Mouse (Mus musculus): ENCODE measurements around the gene Dph3.

Gene Dph3

DNA sequence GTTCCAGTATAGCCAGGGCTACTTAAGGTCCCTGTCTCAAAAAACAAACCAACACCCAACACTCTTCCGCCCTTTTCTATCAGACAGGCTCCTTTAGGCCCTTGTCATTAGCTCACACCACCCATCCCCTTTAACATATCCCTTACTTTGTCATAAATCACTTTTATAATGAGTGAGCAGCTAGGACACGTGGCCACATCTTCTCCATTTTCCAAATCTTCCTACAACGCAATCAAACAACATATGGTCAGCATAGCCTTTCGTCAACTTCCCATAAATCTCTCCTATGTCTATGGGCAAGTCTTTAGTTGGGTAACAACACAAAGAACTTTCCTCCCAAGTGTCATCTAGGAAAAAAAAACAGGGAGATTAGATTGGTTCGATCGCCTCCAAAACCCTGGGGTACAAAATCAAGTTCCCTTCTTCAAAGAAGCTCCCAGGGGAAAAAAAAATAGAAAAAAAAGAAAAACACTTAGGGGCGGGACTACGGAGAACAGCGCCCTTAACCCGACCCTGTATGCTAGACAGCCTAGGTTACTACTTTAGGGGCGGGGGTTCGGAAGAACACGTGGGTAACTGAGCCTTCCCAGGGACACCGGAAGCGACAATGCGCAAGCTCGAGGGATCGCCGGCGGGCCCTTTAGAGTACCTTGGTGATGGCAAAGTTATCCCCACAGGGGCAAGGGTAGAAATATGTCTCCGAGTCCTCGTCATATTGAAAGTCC, 606 bp downstream of the Dph3 start, which contains the start of gene Oxnad1:
Gene Oxnad1, plus strand, starts transcription at position 614 of the 725 bp plus-strand sequence.
- DNase-seq: no peak

DNA sequence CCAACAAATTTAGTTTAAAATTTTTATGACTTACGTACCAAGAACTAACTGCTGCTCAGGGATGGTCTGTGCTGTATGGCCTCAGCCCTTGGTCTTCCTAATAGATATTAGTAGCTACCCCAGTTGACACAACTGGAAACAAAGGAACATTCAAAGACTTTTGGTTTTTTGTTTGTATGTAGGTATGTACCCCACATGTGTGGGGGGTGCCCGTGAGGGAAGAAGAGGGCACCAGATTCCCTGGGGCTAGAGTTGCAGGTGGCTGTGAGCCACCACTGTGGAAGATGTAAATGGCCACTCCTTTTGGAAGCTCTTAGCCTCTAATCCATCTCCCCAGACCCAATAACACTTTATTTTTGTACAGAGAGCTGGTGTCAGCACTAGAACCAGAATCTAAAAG, 2.1 kb downstream of the Dph3 start:
- DNase-seq: no peak

DNA sequence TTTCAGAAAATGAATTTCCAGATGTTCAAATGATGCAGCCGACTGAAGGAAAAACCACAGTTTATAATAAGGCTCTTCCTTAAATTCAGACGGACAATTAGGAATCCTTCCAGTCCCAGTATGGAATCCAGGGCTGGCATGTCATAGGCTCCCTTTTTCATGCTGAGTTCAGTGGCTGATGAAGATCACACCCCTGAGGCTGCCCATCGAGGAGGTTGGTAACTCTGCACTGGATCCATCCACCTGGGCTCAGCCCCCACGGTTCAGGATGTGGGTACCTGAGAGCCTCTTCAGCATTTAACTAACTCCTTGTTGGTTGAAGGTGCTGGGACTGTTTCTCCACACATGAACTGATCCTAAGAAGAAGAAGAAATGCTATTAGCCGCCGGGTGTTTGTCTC, 2.6 kb downstream of the Dph3 start:
- DNase-seq: no peak

DNA sequence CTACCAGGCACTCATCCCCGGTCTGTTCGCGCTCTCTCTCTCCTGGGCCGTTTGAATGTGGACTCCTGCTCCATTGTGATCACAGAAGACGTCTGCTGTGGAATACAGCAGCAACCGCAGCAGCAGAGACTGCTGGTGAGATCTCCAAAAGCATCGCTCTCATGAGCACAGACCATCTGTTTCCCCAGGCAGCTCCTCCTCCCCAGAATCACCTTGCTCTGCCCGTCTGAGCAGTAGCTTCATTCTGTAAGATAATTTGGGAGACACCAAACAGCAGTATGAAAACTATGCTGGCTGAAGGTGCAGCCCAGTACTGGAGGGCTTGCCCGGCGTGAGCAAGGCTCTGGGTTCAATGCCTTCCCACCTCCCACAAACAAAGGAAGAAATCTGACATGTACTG, 4.5 kb downstream of the Dph3 start:
- no peak for DNase-seq

DNA sequence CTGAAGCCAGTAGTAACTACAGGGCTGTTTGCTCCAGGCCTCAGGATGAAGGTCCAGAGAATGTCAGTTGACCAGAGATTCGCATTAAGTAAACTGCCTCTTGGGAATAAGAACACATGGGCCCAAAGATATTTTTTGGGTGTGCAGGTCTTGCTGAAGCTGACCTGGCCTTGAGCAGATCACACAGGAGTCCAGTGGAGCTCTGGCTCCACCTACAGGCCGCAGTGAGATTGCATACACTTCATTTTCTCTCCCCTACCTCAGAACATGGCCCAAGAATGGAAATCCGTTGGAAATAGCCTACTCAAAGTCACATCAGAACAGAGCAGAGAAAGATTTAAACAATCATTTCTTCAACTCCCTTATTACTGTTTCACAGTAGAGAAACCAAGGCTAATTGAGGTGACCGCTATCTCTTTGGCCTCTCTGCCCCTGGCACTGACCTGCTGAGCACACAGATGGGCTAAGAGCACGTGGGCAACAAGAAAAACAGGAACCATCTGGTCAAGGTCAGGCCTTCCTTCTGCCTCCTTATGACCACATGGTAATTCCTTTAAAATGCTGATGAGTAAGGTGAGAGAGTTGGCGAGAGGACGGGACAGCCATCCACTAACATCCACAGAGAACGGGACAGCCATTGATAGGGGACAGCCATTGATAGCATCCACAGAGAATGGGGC, 8.5 kb downstream of the Dph3 start:
- DNase-seq: peak; percentile 90 to 92

DNA sequence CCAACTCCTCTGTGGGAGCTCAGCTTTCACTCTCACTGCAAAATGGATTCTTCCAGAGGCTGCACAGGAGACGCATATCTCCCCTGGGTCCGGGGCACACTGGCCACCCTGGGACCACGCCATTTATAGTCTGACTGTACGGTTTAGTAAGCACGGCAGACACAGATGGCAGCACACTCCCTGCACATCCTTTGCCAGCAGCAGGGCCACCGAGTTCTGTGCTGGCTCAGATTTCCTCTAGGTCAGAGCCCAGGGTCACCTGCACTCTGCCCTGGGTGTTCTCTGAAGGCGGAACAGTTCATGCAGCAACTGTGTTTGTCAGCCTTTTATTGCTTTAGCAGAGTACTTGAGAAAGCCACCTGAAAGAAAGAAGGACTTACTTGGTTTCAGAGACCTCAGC, 11.6 kb downstream of the Dph3 start:
- DNase-seq: peak; percentile 44 to 50

DNA sequence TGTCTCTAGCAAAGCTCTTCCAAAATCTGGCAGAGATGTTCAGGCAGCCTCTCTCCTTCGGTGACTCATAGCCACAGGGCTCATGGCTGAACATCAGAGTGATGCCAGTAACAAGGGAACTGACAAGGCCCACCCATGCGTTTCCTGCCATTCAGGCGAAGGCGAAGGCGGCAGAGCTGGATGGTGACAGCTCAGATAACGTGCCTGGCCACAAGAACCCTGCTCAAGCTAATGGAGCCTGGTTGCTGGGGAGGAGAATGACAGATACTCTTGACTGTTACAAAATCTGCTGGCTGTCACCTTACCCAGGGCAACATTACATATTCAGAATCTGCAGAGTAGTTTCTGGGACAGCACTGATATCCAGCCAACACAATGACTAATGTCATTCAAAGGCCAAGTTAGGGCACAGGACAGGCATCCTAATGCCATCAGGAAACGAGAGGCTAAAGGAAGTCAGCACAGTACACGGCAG, 12.3 kb downstream of the Dph3 start:
- peak; percentile 47 to 49 for DNase-seq

DNA sequence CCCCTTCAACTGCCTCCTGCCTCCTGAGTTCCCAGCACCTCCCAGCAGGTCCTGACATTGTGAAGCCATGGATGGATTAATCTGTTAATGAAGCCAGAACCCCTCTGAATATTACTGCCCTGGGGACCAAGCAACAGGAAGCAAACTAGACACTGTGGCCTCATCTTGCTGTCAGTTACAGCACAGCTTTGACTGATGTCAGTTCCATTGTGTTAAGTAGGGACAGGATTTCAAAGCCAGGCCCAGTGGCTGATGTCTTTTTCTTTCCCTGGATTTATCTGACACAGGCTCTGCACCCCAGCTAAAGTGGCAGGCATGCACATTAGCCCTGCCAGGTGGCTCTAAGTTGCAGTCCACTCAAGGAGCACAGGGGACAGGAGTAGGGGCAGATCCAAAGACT, 12.7 kb downstream of the Dph3 start:
- no peak for DNase-seq

DNA sequence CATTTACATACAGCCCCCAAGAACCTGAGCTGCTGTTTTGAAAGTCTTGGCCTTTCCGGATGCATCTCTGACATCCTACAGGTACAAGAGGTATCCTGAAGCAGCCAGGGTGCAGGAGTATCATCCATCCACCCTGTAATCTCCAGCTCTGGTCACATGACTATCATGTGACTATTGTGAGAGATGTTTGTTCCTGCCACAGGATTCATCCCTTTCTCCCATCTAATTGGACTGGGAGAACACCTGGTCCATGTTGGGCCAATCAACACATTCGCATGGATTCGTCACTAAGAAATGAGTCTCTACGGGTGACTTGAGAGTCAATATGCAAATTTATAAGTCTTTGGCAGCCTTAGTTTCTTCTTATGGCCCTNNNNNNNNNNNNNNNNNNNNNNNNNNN, 24.1 kb downstream of the Dph3 start:
- no peak for DNase-seq

DNA sequence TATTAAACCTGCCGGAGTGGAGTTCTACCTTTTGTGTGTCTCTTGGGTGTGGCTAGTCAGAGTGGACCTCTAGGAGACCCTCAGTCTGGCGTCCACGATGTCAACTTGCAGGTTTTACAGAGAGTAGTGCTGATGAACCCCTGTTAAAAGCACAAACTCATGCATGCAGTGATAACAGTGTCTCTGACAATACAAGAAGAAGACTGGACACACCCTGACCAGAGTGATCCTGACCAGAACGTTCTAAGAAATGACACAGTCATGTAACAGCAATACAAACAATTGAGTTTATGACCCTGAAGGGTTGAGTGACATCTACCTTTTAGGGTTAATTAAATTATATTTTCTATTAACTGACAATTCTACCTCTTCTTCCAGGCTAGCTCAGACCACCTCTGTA, 27.9 kb downstream of the Dph3 start:
- no peak for DNase-seq

DNA sequence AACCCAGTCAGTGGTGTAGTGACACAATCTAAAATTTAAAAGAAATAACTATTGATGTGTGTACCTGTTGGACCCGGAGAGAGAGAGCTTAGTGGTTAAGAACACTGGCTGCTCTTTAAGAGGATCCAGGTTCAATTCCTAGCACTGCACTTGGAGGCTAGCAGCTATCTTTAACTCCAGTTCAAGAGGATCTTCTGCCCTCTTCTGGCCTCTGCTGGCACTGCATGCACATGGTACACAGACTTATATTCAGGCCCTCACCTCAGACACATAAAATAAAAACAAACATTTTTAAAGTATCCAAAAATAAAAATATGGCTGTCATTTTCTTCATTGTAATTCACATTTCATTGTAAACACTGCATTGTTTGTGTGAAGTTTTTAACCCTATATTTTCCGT, 28.9 kb downstream of the Dph3 start:
- DNase-seq: peak; percentile 45 to 65

DNA sequence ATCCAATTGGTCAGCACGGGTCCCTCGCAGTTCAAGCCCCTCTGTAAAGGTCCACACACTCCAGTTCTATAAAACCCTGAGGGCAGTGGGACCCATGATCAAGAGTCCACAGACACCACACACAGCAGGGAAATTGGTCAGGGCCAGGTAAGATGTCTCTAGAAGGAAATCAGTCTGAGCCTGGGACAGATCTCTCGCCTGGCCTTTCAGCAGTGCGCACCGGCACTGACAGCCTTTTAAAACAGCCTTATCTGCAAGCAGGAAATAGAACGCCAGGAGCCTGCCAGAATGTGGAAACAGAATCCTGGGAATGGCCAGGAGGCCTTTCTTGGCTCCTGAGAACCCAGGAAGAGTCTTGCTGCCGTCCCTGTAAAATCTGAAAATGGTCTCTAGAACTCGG, 29.7 kb downstream of the Dph3 start:
- DNase-seq: no peak

DNA sequence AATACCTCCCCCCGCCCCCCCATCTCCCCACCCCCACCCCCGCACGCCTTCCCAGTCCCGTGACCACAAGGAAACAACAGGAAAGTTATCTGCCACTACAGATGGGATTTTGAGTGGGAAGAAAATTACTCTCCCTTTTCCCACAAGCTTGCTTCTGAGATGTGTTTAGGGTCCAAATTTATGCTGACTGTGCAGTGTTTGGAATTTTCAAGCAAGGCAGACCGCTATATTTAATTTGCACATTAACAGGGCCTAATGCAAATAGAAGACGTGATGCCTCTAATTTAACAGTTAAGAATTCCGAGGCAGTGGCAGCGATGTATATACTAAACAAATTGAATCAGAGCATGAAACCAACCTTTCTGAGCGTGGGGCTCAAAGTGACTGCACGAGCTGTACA, 30.7 kb downstream of the Dph3 start:
- DNase-seq: no peak

DNA sequence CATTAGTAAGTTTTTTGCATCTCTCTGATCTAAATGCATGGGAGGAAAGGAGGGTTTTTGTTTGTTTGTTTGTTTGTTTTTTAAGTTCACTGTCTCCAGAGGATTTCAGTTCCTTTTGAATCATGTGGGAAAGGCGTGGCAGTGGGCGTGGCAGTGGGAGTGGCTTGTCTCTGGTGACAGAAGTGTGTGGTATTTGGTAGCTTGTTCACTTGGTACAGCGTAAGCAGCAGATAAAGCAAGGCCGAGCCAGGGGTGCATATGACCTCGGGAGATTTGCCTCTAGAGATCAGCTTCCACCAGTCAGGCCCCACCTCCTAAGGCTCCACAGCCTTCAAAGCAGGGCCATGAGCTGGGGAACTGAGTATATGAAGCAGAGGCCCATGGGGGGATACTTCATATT, 31.6 kb downstream of the Dph3 start:
- DNase-seq: no peak

DNA sequence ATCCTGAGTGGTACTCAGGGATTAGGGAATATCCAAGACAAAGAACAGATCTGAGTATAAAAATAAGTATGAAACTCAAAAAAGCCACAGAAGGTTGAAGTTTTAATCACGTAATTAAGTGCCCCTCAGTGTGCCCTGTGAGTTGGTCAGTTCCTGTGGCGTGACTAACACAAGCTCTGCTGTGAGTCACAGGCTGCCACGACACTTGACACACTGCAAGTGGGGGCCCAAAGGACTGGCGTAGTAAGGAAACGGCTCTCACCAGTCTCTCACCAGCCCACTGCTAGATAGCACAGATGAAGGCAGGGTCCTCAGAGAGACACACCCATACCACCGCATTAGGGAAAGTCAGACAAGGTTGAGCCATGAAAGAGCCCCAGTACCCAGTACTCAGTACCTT, 35.4 kb downstream of the Dph3 start:
- DNase-seq: no peak

DNA sequence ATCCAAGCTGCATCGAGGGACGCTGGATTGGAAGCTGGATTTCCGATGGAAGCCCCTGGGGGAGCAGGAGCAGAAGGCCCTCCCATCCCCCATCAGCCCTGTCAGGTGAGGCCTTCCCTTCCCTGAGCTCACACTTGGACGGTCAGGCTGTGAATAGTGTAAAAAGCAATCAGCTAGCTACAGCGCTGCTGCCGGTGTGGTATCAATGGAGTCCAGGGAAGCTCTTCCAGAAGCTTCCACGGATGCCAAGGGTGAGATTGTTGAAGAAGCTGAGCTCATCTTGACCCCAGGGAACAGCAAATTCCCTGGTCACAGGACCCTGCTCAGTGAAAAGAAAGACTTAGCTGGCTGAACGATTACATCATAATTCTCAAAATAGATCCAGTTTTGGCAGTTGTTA, 39.2 kb downstream of the Dph3 start:
- DNase-seq: no peak

DNA sequence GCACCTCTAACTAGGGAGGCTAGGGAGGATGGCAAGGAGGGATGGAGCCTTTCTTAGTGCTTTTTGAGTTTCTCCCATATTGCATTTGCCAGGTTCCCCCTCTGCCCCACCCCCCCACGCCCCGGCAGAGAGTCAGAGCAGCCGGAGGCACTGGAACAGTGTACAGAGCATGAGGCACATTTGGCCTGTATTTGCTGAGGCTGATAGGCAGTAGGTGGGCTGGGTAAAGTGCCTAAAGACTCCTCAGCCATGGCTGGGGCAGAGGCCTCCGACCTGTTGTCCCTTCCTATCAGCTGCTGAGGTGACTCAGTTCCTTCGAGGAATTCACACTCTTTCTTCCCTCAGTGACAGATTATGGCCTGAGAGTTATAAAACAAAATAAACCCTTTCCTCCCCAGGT, 43.4 kb downstream of the Dph3 start:
- DNase-seq: no peak

DNA sequence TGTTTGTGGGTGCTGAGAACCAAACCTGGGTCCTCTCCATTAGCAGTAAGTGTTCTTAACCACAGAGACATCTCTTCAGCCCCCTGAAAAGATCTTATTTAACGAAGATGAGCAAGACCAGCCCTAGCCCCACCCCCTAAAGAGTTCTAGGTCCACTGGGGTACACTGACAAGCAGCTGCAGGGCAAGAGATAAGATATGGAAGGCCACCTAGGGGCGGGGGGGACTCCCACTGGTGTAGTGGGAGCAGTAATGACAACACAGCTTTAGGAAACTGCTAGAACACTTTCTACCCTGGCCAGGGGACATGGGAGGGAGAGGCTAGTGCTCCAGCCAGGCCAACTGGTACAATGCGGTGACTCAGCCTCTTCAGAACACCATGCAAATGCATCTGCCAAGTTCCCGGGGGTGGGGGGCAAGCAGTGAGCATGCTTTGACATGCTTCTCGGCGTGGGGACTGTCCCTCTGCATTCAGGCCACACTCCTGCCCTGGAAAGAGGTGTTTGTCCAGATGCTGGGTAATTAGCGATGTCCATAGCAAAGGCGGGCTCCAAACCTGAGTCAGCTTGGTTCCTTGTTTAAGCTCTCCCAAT, 47.8 kb downstream of the Dph3 start:
- peak; percentile 30 to 58 for DNase-seq

DNA sequence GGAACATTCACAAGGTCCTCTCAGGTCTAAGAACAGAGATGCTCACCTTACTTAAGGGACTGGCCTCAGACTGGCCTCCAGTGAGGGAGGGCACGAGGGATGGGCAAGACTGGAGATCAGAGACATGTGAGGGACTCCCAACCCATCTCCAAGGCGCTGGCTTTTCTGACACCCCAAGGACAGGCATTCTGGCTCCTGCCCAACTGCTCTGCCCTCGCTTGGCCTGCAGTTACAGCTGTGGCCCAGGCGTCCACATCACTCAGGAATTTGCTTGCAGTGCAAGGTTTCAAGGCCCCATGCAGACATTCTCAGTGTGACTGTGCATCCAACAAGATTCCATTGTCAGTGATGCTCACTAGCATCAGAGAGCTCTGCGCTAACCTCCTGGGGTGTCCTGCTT, 49.0 kb downstream of the Dph3 start:
- peak in 1 of 2 experiments; percentile 29 for DNase-seq

DNA sequence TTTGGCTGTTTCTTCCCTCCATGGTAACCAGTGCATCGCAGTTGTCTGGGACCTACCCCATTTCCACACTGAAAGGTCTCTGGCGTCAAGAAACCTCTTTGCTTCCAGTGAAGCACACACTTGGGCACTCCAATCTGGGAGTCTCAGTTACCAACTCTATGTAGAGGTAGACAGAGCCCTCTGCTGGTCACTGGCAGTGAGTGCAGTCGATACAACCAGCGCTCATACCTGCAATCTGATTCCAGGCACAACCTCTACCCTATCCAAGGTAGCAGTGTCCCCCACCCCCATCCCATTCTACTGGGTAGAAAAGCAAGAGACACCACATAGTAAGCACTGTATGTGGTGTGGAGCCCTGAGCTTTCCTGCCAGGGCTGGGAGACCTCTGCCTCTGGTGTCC, 53.0 kb downstream of the Dph3 start:
- peak; percentile 84 to 88 for DNase-seq
